ENCODE assay signal across 19 mouse cellular contexts in the genomic region with DNA sequence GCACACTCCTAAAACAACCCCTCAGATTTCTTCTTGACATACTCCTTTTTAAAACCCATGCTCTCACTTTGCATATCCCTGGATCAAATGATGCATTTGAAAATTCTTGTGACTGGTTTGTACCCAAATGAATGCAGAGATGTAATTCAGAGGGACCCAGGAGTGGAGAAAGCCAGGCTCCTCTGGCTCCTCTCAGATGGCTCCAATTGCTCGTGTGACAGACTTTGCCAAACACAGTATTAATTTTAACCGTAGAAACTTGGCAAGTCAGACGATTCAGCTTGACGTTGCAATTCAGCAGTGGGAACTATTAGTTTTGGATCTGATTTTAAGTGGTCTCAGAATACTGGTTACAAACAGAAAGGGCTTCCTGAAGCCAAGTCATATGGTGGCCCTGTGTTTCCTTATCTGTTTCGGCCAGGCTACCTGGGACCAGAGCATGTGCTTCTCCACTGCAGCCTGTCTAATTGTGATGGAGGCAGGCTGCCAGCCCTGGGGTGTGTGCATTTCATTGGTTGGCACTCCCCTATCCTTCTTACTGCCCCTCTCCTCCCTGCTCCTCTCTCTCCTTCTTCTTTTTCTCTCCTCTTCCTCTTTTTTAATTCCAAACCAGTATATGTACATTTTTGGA.
DNase-seq lines count a peak whose midpoint lies in the region; ATAC-seq and TF ChIP-seq lines count a peak whose summit lies in the region.
"Had no signal": no experiment of that assay in that cellular context is flagged by ENCODE, and none has a peak within 500 bp of the region (broad histone marks: within the 10 kb centered on the region; RNA-seq: fewer than 3 reads in every experiment).

No protein-coding gene starts in this region.

- no peak for TF ChIP-seq CTCF in hindbrain, postnatal 0 days (IDR thresholded peaks at IDR 0.05; ENCODE audit: low read depth)
- TF ChIP-seq CTCF in forebrain, postnatal 0 days (IDR thresholded peaks at IDR 0.05; ENCODE audit: low read depth), result no peak

- H3K36me3 ChIP-seq in embryonic facial prominence, embryonic 13.5 days, result no peaks in the 10 kb centered on the region
- H3K36me3 ChIP-seq in embryonic facial prominence, embryonic 10.5 days (replicated peaks), result no peaks in the 10 kb centered on the region
- no peaks in the 10 kb centered on the region for H3K36me3 ChIP-seq in hindbrain, postnatal 0 days (ENCODE audit: insufficient read depth, low read length)
- H3K36me3 ChIP-seq in hindbrain, embryonic 14.5 days (replicated peaks; ENCODE audit: control insufficient read depth, insufficient read depth), result no peaks in the 10 kb centered on the region
- H3K36me3 ChIP-seq in forebrain, postnatal 0 days (ENCODE audit: insufficient read depth), result no peaks in the 10 kb centered on the region
- H3K36me3 ChIP-seq in intestine, embryonic 16.5 days (ENCODE audit: control insufficient read depth, insufficient read depth, low read length), result no peaks in the 10 kb centered on the region

- no peaks in the 10 kb centered on the region for H3K9me3 ChIP-seq in embryonic facial prominence, embryonic 13.5 days
- H3K9me3 ChIP-seq in embryonic facial prominence, embryonic 10.5 days, result no peaks in the 10 kb centered on the region
- no peaks in the 10 kb centered on the region for H3K9me3 ChIP-seq in hindbrain, postnatal 0 days (ENCODE audit: low read length)
- H3K9me3 ChIP-seq in hindbrain, embryonic 14.5 days (ENCODE audit: control insufficient read depth, low read length), result no peaks in the 10 kb centered on the region
- H3K9me3 ChIP-seq in forebrain, postnatal 0 days (ENCODE audit: low read length), result no peaks in the 10 kb centered on the region
- no peaks in the 10 kb centered on the region for H3K9me3 ChIP-seq in intestine, embryonic 16.5 days (ENCODE audit: control insufficient read depth, low read length)

- ATAC-seq in embryonic facial prominence, embryonic 13.5 days (ENCODE audit: insufficient number of reproducible peaks, insufficient read depth, low FRiP score, low TSS enrichment, low read depth), result no peak
- 0 out of 2 replicates have a peak, but pooled peaks have one; percentile 45 for ATAC-seq in hindbrain, postnatal 0 days
- no peak for ATAC-seq in hindbrain, embryonic 14.5 days (ENCODE audit: low FRiP score)
- ATAC-seq in forebrain, postnatal 0 days, result peak; percentile 58; the same call in 1 of the 2 replicates
- ATAC-seq in intestine, embryonic 16.5 days, result no peak
- ATAC-seq: activated CD4-positive, CD25-positive, alpha-beta regulatory T cell, adult 4 months had no signal

- H3K27ac ChIP-seq in embryonic facial prominence, embryonic 13.5 days, result 0 out of 2 replicates have a peak overlapping the region, but pooled peaks have one; percentile 39
- H3K27ac ChIP-seq in embryonic facial prominence, embryonic 10.5 days (replicated peaks), result no peak overlapping the region
- no peak overlapping the region for H3K27ac ChIP-seq in hindbrain, postnatal 0 days
- no peak overlapping the region for H3K27ac ChIP-seq in hindbrain, embryonic 14.5 days
- no peak overlapping the region for H3K27ac ChIP-seq in forebrain, postnatal 0 days (ENCODE audit: low read depth, low read length)
- H3K27ac ChIP-seq in intestine, embryonic 16.5 days (ENCODE audit: low read length), result no peak overlapping the region

- 37% methylated on average over 5 of the region's 5 CpGs for WGBS in embryonic facial prominence, embryonic 13.5 days
- 85% methylated on average over 5 of the region's 5 CpGs for WGBS in embryonic facial prominence, embryonic 10.5 days
- WGBS in hindbrain, postnatal 0 days, result 40% methylated on average over 5 of the region's 5 CpGs
- 68% methylated on average over 5 of the region's 5 CpGs for WGBS in hindbrain, embryonic 14.5 days
- WGBS in forebrain, postnatal 0 days, result 28% methylated on average over 5 of the region's 5 CpGs
- 56% methylated on average over 5 of the region's 5 CpGs for WGBS in intestine, embryonic 16.5 days

- no peaks in the 10 kb centered on the region for H3K27me3 ChIP-seq in embryonic facial prominence, embryonic 13.5 days
- H3K27me3 ChIP-seq in embryonic facial prominence, embryonic 10.5 days (replicated peaks; ENCODE audit: low read depth, poor library complexity, severe bottlenecking), result no peaks in the 10 kb centered on the region
- no peaks in the 10 kb centered on the region for H3K27me3 ChIP-seq in hindbrain, postnatal 0 days (ENCODE audit: insufficient read depth, low read length)
- H3K27me3 ChIP-seq in hindbrain, embryonic 14.5 days (ENCODE audit: control insufficient read depth, insufficient read depth, low read length), result no peaks in the 10 kb centered on the region
- H3K27me3 ChIP-seq in forebrain, postnatal 0 days (ENCODE audit: insufficient read depth, low read length), result no peaks in the 10 kb centered on the region
- no peaks in the 10 kb centered on the region for H3K27me3 ChIP-seq in intestine, embryonic 16.5 days (replicated peaks; ENCODE audit: control insufficient read depth, insufficient read depth, low read length)

- no peak for DNase-seq in embryonic facial prominence, embryonic 10.5 days (ENCODE audit: low spot score)
- peak; percentile 25 for DNase-seq in hindbrain, postnatal 0 days (ENCODE audit: low spot score)
- no peak for DNase-seq in hindbrain, embryonic 14.5 days (ENCODE audit: low spot score)
- peak; percentile 44 for DNase-seq in MEL-GATA-1-ER (ENCODE audit: extremely low read depth, low read depth)
- peak; percentile 43 for DNase-seq in forebrain, postnatal 0 days
- DNase-seq in natural killer cell, adult 2 months (ENCODE audit: low spot score in 2 of 2), result no peak
- DNase-seq: adrenal gland, postnatal 36 days; cerebellum, adult 9-10 months; gastrocnemius, postnatal 10 days; kidney, adult 8-10 months; kidney, postnatal 36 days; lung, adult 2 months; lung, postnatal 36 days; right cerebral cortex, adult 18-20 months; thymus, adult 2 months had no signal

- no peak overlapping the region for H3K4me2 ChIP-seq in embryonic facial prominence, embryonic 13.5 days
- no peak overlapping the region for H3K4me2 ChIP-seq in hindbrain, postnatal 0 days (ENCODE audit: low read depth, low read length)
- no peak overlapping the region for H3K4me2 ChIP-seq in hindbrain, embryonic 14.5 days (replicated peaks)
- no peak overlapping the region for H3K4me2 ChIP-seq in forebrain, postnatal 0 days (ENCODE audit: low read depth)
- H3K4me2 ChIP-seq in intestine, embryonic 16.5 days (ENCODE audit: low read depth, low read length), result no peak overlapping the region
- H3K4me2 ChIP-seq: liver, embryonic 11.5 days had no signal

- H3K4me1 ChIP-seq in embryonic facial prominence, embryonic 13.5 days, result peaks cover 10% of the 10 kb centered on the region; the same call in 1 of the 2 replicates
- H3K4me1 ChIP-seq in embryonic facial prominence, embryonic 10.5 days, result peaks cover 26% of the 10 kb centered on the region
- peaks cover 3% of the 10 kb centered on the region; the same call in 1 of the 2 replicates for H3K4me1 ChIP-seq in hindbrain, postnatal 0 days (ENCODE audit: insufficient read depth, low read length)
- no peaks in the 10 kb centered on the region for H3K4me1 ChIP-seq in hindbrain, embryonic 14.5 days (replicated peaks; ENCODE audit: control insufficient read depth, insufficient read depth, low read length)
- no peaks in the 10 kb centered on the region for H3K4me1 ChIP-seq in forebrain, postnatal 0 days (ENCODE audit: insufficient read depth)
- no peaks in the 10 kb centered on the region for H3K4me1 ChIP-seq in intestine, embryonic 16.5 days (ENCODE audit: control insufficient read depth, insufficient read depth, low read length)

- no peak overlapping the region for H3K4me3 ChIP-seq in embryonic facial prominence, embryonic 13.5 days
- H3K4me3 ChIP-seq in embryonic facial prominence, embryonic 10.5 days, result no peak overlapping the region
- no peak overlapping the region for H3K4me3 ChIP-seq in hindbrain, postnatal 0 days (ENCODE audit: low read length)
- H3K4me3 ChIP-seq in hindbrain, embryonic 14.5 days (replicated peaks; ENCODE audit: low read length), result no peak overlapping the region
- no peak overlapping the region for H3K4me3 ChIP-seq in forebrain, postnatal 0 days (ENCODE audit: low read depth, low read length)
- H3K4me3 ChIP-seq in intestine, embryonic 16.5 days (ENCODE audit: low read length), result no peak overlapping the region

- no peak overlapping the region for H3K9ac ChIP-seq in embryonic facial prominence, embryonic 13.5 days
- no peak overlapping the region for H3K9ac ChIP-seq in hindbrain, postnatal 0 days (replicated peaks; ENCODE audit: low read length)
- H3K9ac ChIP-seq in hindbrain, embryonic 14.5 days, result no peak overlapping the region
- H3K9ac ChIP-seq in forebrain, postnatal 0 days, result no peak overlapping the region
- no peak overlapping the region for H3K9ac ChIP-seq in intestine, embryonic 16.5 days (ENCODE audit: low read depth, low read length)

Comparison
In these comparisons a context has a peak if more than half of its experiments do, and no peak if none do; other contexts are left out.
1. ATAC-seq: peak in hindbrain, postnatal 0 days (single experiment) and forebrain, postnatal 0 days (single experiment); none in embryonic facial prominence, embryonic 13.5 days (single experiment), hindbrain, embryonic 14.5 days (single experiment) and intestine, embryonic 16.5 days (single experiment).
2. DNase-seq: peak in hindbrain, postnatal 0 days (single experiment), MEL-GATA-1-ER (single experiment) and forebrain, postnatal 0 days (single experiment); none in embryonic facial prominence, embryonic 10.5 days (single experiment), hindbrain, embryonic 14.5 days (single experiment) and natural killer cell, adult 2 months (0 of 2).